Comparison of ENCODE assay signal across 26 mouse cellular contexts in genomic region chr9:36870263-36870662, GRCm38 (mm10). TPM values are rescaled to one million over a fixed set of nuclear protein-coding genes. Genes with fewer than 3 reads are reported as not detected.
DNase-seq lines count a peak whose midpoint lies in the region; ATAC-seq and TF ChIP-seq lines count a peak whose summit lies in the region.
"Had no signal": no experiment of that assay in that cellular context is flagged by ENCODE, and none has a peak within 500 bp of the region (broad histone marks: within the 10 kb centered on the region; RNA-seq: fewer than 3 reads in every experiment).

No protein-coding gene starts in this region.

- H3K36me3 ChIP-seq in hindbrain, postnatal 0 days (ENCODE audit: insufficient read depth, low read length) = peaks cover 62% of the 10 kb centered on the region
- H3K36me3 ChIP-seq: heart, embryonic 12.5 days had no signal

- peak; percentile 22 to 41 for DNase-seq in adrenal gland, postnatal 36 days
- DNase-seq in adrenal gland, postnatal 4 days (ENCODE audit: low spot score in 2 of 2) = no peak
- DNase-seq in 3T3-L1 (ENCODE audit: low read depth, low spot score) = peak; percentile 85
- DNase-seq in brain, adult 2 months (ENCODE audit: low read depth, low spot score) = peak; percentile 93
- peak; percentile 45 to 66 for DNase-seq in cerebellum, postnatal 36 days
- no peak for DNase-seq in hindbrain, postnatal 0 days (ENCODE audit: low spot score)
- DNase-seq: B cell, adult 2 months; heart, postnatal 10 days; kidney, postnatal 25 days; layer of hippocampus, postnatal 36 days; thymus, adult 18-20 months; thymus, postnatal 36 days had no signal

- H3K4me1 ChIP-seq in hindbrain, postnatal 0 days (ENCODE audit: insufficient read depth, low read length) = no peaks in the 10 kb centered on the region
- H3K4me1 ChIP-seq: heart, embryonic 12.5 days; midbrain, embryonic 10.5 days had no signal

- no peak overlapping the region for H3K27ac ChIP-seq in hindbrain, postnatal 0 days
- H3K27ac ChIP-seq: hindbrain, embryonic 10.5 days; macrophage; midbrain, embryonic 10.5 days; neural tube, embryonic 13.5 days had no signal

- H3K9me3 ChIP-seq in hindbrain, postnatal 0 days (ENCODE audit: low read length) = no peaks in the 10 kb centered on the region
- H3K9me3 ChIP-seq: heart, embryonic 12.5 days; hindbrain, embryonic 10.5 days; midbrain, embryonic 10.5 days; neural tube, embryonic 13.5 days had no signal

- no peak overlapping the region for H3K9ac ChIP-seq in hindbrain, postnatal 0 days (replicated peaks; ENCODE audit: low read length)
- H3K9ac ChIP-seq: heart, embryonic 12.5 days; neural tube, embryonic 13.5 days had no signal

- no peaks in the 10 kb centered on the region for H3K27me3 ChIP-seq in hindbrain, postnatal 0 days (ENCODE audit: insufficient read depth, low read length)
- H3K27me3 ChIP-seq: heart, embryonic 12.5 days; neural tube, embryonic 13.5 days had no signal

- H3K4me3 ChIP-seq in hindbrain, postnatal 0 days (ENCODE audit: low read length) = no peak overlapping the region
- H3K4me3 ChIP-seq: heart, embryonic 12.5 days; hindbrain, embryonic 10.5 days; midbrain, embryonic 10.5 days; myocyte; neural tube, embryonic 13.5 days had no signal

- ATAC-seq in hindbrain, postnatal 0 days = no peak
- ATAC-seq in CD4-positive, CD25-positive, alpha-beta regulatory T cell, adult 4 months = no peak
- ATAC-seq: forebrain, embryonic 14.5 days; hindbrain, embryonic 16.5 days; intestine, postnatal 0 days; midbrain, embryonic 16.5 days had no signal

- WGBS in hindbrain, postnatal 0 days = 43% methylated on average over 1 of the region's 1 CpGs

- no peak for TF ChIP-seq CTCF in hindbrain, postnatal 0 days (IDR thresholded peaks at IDR 0.05; ENCODE audit: low read depth)

- no peak overlapping the region for H3K4me2 ChIP-seq in hindbrain, postnatal 0 days (ENCODE audit: low read depth, low read length)
- H3K4me2 ChIP-seq: heart, embryonic 12.5 days; neural tube, embryonic 13.5 days had no signal

RNA-seq across cellular contexts. Expression of gene Fez1, which starts 48.6 kb away (rescaled TPM):
- 1 to 10 TPM; 3.6 TPM for total RNA-seq in adrenal gland, postnatal 36 days (2021)
- total RNA-seq in adrenal gland, postnatal 4 days (2021) = 10 to 100 TPM; 12.0 to 12.8 TPM
- 237 and 300 TPM in 2 replicates for total RNA-seq in hindbrain, postnatal 0 days (2014; rRNA removed)
- 464 and 483 TPM in 2 replicates for polyA plus RNA-seq in hindbrain, postnatal 0 days (2015; fragmentation: Nextera tagmentation; extraction: Ambion mirVana)
- polyA plus RNA-seq in CD4-positive, CD25-positive, alpha-beta regulatory T cell, adult 4 months (2017; shearing (Covaris generic)) = 1 to 10 TPM in 1 of 2 experiments, not detected in 1; 1.6 TPM
- total RNA-seq: granulocyte monocyte progenitor cell, adult 5-6 weeks; MEL had no signal
- polyA plus RNA-seq: liver, adult 2 months; macrophage had no signal

Comparison
In these comparisons a context has a peak if more than half of its experiments do, and no peak if none do; other contexts are left out.
1. DNase-seq: peak in adrenal gland, postnatal 36 days (2 of 2), 3T3-L1 (single experiment), brain, adult 2 months (single experiment) and cerebellum, postnatal 36 days (2 of 2); none in adrenal gland, postnatal 4 days (0 of 2) and hindbrain, postnatal 0 days (single experiment).
2. RNA of gene Fez1, which starts 48.6 kb away (total RNA-seq): 237 to 300 TPM in hindbrain, postnatal 0 days; 12.0 to 12.8 TPM in adrenal gland, postnatal 4 days and 3.6 TPM in adrenal gland, postnatal 36 days; every median in the first group is over 10 times any median in the second.